Mouse (Mus musculus) intestine, embryonic 16.5 days (tissue): Measurements from ENCODE around the gene Hjurp. TPM values are rescaled to one million over a fixed set of nuclear protein-coding genes. Genes with fewer than 3 reads are reported as not detected.
"Not testable (repeated sequence)": the region's sequence is repeated elsewhere in the genome, so short reads cannot be mapped to it uniquely, and the experiment has no call there.

Experiments used
- ATAC-seq: fragments of 200-750 bp; cut with Nextera tagmentation; 2 replicates; pipeline ENCODE4 v1.8.0; 2017; ENCODE audit warnings: moderate TSS enrichment, moderate library complexity
- H3K27ac ChIP-seq: fragments of 300-500 bp; sonication (generic); 2 replicates; pipeline ENCODE4 v1.5.1; 2014; ENCODE audit warnings: mild to moderate bottlenecking, low read length
- H3K27me3 ChIP-seq: fragments of 300-500 bp; sonication (generic); replicated peaks from 2 replicates; pipeline ENCODE4 v1.6.1; 2014; ENCODE audit warnings: low read length, control low read depth, mixed read lengths; ENCODE audit not compliant: control insufficient read depth, insufficient read depth
- H3K36me3 ChIP-seq: fragments of 300-500 bp; sonication (generic); 2 replicates; pipeline ENCODE4 v1.6.1; 2014; ENCODE audit warnings: low read length, control low read depth; ENCODE audit not compliant: control insufficient read depth, insufficient read depth
- H3K4me1 ChIP-seq: fragments of 300-500 bp; sonication (generic); 2 replicates; pipeline ENCODE4 v1.6.1; 2014; ENCODE audit warnings: low read length, control low read depth, mixed read lengths; ENCODE audit not compliant: control insufficient read depth, insufficient read depth
- H3K4me2 ChIP-seq: fragments of 300-500 bp; sonication (generic); 2 replicates; pipeline ENCODE4 v1.6.1; 2014; ENCODE audit warnings: low read depth, low read length, control low read depth
- H3K4me3 ChIP-seq: fragments of 300-500 bp; sonication (generic); 2 replicates; pipeline ENCODE4 v1.5.1; 2014; ENCODE audit warnings: mild to moderate bottlenecking, low read length
- H3K9ac ChIP-seq: fragments of 300-500 bp; sonication (generic); 2 replicates; pipeline ENCODE4 v1.6.1; 2014; ENCODE audit warnings: low read depth, low read length
- H3K9me3 ChIP-seq: fragments of 300-500 bp; sonication (generic); 2 replicates; pipeline ENCODE4 v1.6.1; 2016; ENCODE audit warnings: low read length, control low read depth; ENCODE audit not compliant: control insufficient read depth
- WGBS: fragments of 180-500 bp; shearing (Covaris S2); extraction: QIAGEN DNeasy Blood & Tissue Kit; methylation state at CpG from one replicate; pipeline ENCODE4 v1.1.7; 2014; 5-methylcytosine and 5-hydroxymethylcytosine counted together
- polyA plus RNA-seq: library from polyadenylated mRNA; unstranded; fragments of >200 nt; fragmentation: Nextera tagmentation; extraction: Ambion mirVana; gene quantifications from 2 replicates; pipeline ENCODE4 v1.2.1, GENCODE M21; 2015

Gene Hjurp
- polyA plus RNA-seq, 1 experiment from 2014 or later: 141 TPM

DNA sequence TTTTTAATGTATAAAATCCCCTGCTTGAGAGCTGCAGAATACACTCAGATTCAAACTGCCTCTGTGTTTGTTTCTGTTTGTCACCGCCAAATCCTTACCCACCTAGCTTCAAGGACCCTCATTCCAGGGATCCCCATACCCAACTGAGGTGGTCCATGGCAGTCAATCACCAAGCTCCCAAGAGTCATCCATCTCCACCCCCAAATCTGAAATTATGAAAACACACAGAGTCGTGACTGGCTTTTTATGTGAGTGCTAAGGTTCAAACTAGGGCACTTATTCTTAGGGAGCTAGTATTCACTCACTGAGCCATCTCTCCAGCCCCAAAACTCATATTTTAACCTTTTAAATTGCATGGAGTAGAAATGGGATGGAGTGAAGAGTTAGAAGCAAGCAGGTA lies 52.1 kb downstream of the Hjurp start:
- H3K4me3 ChIP-seq, H3K27me3 ChIP-seq, H3K4me1 ChIP-seq, H3K9ac ChIP-seq, H3K36me3 ChIP-seq, H3K4me2 ChIP-seq, ATAC-seq, H3K27ac ChIP-seq: not testable (repeated sequence)
- peaks cover 35% of the 10 kb centered on the region for H3K9me3 ChIP-seq
- WGBS: 41% methylated on average over 2 of the region's 2 CpGs

DNA sequence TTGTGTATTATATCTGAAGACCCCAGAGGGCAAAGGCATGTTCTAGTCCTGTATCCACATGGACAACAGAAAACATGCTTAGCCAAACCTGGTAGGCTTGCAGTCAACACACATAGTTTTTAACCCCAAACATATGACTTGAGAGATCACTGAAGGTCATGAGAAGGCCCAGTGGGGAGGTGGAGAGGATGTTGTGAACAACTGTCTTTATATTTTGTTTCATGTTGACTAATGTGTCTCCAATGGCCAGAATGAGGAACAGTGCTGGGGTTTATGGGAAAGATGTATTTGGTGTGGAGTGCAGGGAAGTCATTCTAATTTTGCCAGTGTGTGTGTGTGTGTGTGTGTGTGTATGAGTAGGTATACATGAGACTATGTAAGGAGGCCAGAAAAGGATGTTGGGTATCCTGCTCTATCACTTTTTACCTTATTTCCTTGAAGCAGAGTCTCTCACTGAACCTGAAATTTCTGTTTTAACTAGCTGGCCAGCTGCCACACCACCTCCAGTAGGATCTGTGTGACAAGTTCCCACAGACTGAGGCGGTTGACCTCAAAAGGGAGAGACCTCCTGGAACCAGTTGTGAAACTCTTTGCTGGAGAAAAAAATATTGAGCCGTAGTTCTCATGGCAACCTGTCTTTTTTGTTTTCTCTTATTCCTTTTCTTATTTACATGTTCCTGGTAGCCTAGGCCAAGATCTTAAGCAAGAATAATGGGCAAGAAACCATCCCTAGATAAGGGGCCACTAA lies 53.2 kb downstream of the Hjurp start:
- H3K9me3 ChIP-seq: peaks cover 25% of the 10 kb centered on the region
- WGBS: 70% methylated on average over 2 of the region's 2 CpGs
- no peaks in the 10 kb centered on the region for H3K27me3 ChIP-seq
- no peak overlapping the region for H3K4me2 ChIP-seq
- ATAC-seq: no peak
- H3K4me1 ChIP-seq: no peaks in the 10 kb centered on the region
- no peak overlapping the region for H3K9ac ChIP-seq
- no peaks in the 10 kb centered on the region for H3K36me3 ChIP-seq
- H3K4me3 ChIP-seq: no peak overlapping the region
- no peak overlapping the region for H3K27ac ChIP-seq

- WGBS: 50% methylated on average over 1 of the region's 1 CpGs
- H3K4me2 ChIP-seq: no peak overlapping the region
- no peak overlapping the region for H3K9ac ChIP-seq
- peaks cover 21% of the 10 kb centered on the region for H3K9me3 ChIP-seq
- no peak overlapping the region for H3K4me3 ChIP-seq
- H3K27me3 ChIP-seq: no peaks in the 10 kb centered on the region
- no peaks in the 10 kb centered on the region for H3K4me1 ChIP-seq
- no peaks in the 10 kb centered on the region for H3K36me3 ChIP-seq
- no peak overlapping the region for H3K27ac ChIP-seq
- ATAC-seq: no peak
Measured at GRCm38 (mm10) chr1:88223591-88223990, 53.8 kb downstream of the Hjurp start.

DNA sequence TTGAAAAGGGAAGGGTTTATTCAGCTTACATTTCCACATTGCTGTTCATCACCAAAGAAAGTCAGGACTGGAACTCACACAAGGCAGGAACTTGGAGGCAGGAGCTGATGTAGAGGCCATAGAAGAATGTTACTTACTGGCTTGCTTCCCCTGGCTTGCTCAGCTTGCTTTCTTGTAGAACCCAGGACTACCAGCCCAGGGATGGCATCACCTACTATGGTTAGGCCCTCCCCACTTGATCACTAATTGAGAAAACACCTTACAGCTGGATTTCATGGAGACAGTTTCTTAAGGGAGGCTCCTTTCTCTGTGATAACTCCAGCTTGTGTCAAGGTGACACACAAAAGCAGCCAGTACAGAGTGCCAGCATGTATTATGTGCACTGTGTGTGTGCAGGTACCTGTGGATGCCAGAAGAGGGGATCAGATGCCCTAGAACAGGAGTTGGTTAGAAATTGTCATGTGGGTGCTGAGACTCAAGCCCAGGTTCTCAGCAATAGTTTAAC lies 54.4 kb downstream of the Hjurp start:
- H3K9me3 ChIP-seq: peaks cover 16% of the 10 kb centered on the region
- not testable (repeated sequence) for H3K36me3 ChIP-seq, ATAC-seq, H3K4me2 ChIP-seq, H3K4me1 ChIP-seq, H3K4me3 ChIP-seq, H3K27ac ChIP-seq, H3K27me3 ChIP-seq, H3K9ac ChIP-seq

- no peak overlapping the region for H3K9ac ChIP-seq
- no peaks in the 10 kb centered on the region for H3K36me3 ChIP-seq
- H3K27me3 ChIP-seq: no peaks in the 10 kb centered on the region
- no peaks in the 10 kb centered on the region for H3K4me1 ChIP-seq
- no peak overlapping the region for H3K4me3 ChIP-seq
- WGBS: 51% methylated on average over 2 of the region's 2 CpGs
- no peak for ATAC-seq
- H3K4me2 ChIP-seq: no peak overlapping the region
- no peak overlapping the region for H3K27ac ChIP-seq
- H3K9me3 ChIP-seq: peaks cover 15% of the 10 kb centered on the region
Measured at GRCm38 (mm10) chr1:88222216-88222615, 55.2 kb downstream of the Hjurp start.

GRCm38 (mm10) chr1:88220336-88220735 lies 57.1 kb downstream of the Hjurp start:
- Histone ChIP-seq H3K36me3 (no peaks in the 10 kb centered on the region), H3K27me3 (no peaks in the 10 kb centered on the region), H3K4me3 (no peak overlapping the region), H3K9me3 (peaks cover 19% of the 10 kb centered on the region), H3K4me2 (no peak overlapping the region), H3K9ac (no peak overlapping the region), H3K27ac (no peak overlapping the region), H3K4me1 (no peaks in the 10 kb centered on the region)
- ATAC-seq: no peak

DNA sequence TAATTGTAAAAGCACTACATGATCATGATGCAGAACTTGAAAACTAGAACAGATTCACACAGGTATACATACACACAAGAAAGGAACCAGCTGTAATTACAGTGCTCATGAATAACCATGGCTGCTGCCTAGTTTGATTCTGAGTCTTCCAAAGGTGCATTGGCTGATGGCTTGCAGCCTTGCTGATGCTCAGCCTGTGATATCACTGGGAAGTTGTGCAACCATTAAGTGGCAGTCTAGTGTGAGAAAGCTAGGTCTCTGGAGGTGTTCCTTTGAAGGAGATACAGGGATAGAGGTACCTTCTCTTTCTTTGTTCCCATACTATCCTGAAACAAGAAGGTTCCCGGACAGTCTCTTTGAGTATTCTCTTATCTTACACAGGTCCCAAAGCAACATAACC lies 58.4 kb downstream of the Hjurp start:
- no peaks in the 10 kb centered on the region for H3K4me1 ChIP-seq
- H3K27me3 ChIP-seq: no peaks in the 10 kb centered on the region
- H3K36me3 ChIP-seq: no peaks in the 10 kb centered on the region
- peaks cover 29% of the 10 kb centered on the region for H3K9me3 ChIP-seq
- no peak for ATAC-seq
- no peak overlapping the region for H3K27ac ChIP-seq
- WGBS: 17% methylated on average over 1 of the region's 1 CpGs
- no peak overlapping the region for H3K4me3 ChIP-seq
- H3K9ac ChIP-seq: no peak overlapping the region
- H3K4me2 ChIP-seq: no peak overlapping the region

DNA sequence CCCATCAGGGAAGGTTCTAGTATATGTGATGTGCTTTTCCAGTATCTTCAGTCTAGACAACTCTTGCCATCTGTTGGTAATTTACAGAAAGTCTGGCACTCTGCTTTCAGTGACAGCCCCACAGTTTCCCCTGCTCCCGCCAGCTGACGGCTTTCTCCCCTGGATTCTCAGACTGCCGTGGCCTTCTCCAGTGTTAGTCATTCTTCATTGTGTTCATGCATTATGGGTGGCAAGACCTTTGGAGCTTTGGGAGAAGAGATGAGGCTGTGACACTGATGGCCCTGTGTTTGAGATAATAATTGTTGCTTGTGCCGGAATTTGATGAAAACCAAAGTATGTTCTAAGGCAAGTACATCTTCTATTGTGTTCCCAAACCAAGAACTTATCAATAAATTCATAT lies 58.8 kb downstream of the Hjurp start:
- H3K4me3 ChIP-seq: no peak overlapping the region
- no peak overlapping the region for H3K27ac ChIP-seq
- H3K4me2 ChIP-seq: no peak overlapping the region
- no peaks in the 10 kb centered on the region for H3K4me1 ChIP-seq
- ATAC-seq: no peak
- H3K27me3 ChIP-seq: no peaks in the 10 kb centered on the region
- H3K9me3 ChIP-seq: peaks cover 34% of the 10 kb centered on the region
- H3K9ac ChIP-seq: no peak overlapping the region
- H3K36me3 ChIP-seq: no peaks in the 10 kb centered on the region
- 52% methylated on average over 4 of the region's 4 CpGs for WGBS

GRCm38 (mm10) chr1:88218051-88218450 lies 59.4 kb downstream of the Hjurp start:
- no peak overlapping the region for H3K4me2 ChIP-seq
- no peaks in the 10 kb centered on the region for H3K4me1 ChIP-seq
- no peak overlapping the region for H3K9ac ChIP-seq
- no peaks in the 10 kb centered on the region for H3K27me3 ChIP-seq
- 74% methylated on average over 9 of the region's 9 CpGs for WGBS
- H3K36me3 ChIP-seq: no peaks in the 10 kb centered on the region
- ATAC-seq: no peak
- H3K9me3 ChIP-seq: peaks cover 37% of the 10 kb centered on the region
- H3K27ac ChIP-seq: no peak overlapping the region
- H3K4me3 ChIP-seq: no peak overlapping the region

DNA sequence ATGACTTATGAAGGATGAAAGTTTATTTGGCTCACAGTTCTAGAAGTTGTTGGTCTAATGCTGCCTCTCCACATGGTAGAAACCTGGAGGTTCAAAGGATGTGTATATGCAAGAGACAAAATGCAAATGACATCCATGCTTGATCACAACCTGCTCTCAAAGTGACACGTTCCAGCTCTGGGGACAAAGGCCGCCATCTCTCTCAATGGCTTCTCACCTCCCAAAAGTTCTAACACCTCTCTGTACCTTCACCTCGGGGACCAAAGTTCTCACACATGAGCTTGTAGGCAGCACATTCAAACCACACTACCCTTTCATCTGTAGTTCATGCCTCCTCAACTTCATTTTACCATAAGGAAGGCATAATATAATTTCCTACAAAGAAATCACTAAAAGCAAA lies 59.9 kb downstream of the Hjurp start:
- no peak overlapping the region for H3K27ac ChIP-seq
- 41% methylated on average over 3 of the region's 3 CpGs for WGBS
- H3K36me3 ChIP-seq: no peaks in the 10 kb centered on the region
- no peak overlapping the region for H3K9ac ChIP-seq
- H3K27me3 ChIP-seq: no peaks in the 10 kb centered on the region
- ATAC-seq: no peak
- H3K4me3 ChIP-seq: no peak overlapping the region
- H3K4me1 ChIP-seq: no peaks in the 10 kb centered on the region
- peaks cover 37% of the 10 kb centered on the region for H3K9me3 ChIP-seq
- no peak overlapping the region for H3K4me2 ChIP-seq
